Mouse (Mus musculus) heart, embryonic 15.5 days (tissue): ENCODE data around the gene Fam186a. TPM values are rescaled to one million over a fixed set of nuclear protein-coding genes. Genes with fewer than 3 reads are reported as not detected.
A peak's percentile ranks its signal among the peaks of the same experiment; 100 is the strongest.
"Not testable (repeated sequence)": the region's sequence is repeated elsewhere in the genome, so short reads cannot be mapped to it uniquely, and the experiment has no call there.

Experiments used
- ATAC-seq: fragments of 200-750 bp; cut with Nextera tagmentation; replicated peaks from 2 replicates; pipeline ENCODE4 v1.8.0; 2017; ENCODE audit warnings: low read depth, moderate TSS enrichment; ENCODE audit not compliant: insufficient number of reproducible peaks, insufficient read depth, low FRiP score
- H3K27ac ChIP-seq: fragments of 300-500 bp; sonication (generic); 2 replicates; pipeline ENCODE4 v1.5.1; 2015; ENCODE audit warnings: mild to moderate bottlenecking, inconsistent platforms
- H3K27me3 ChIP-seq: fragments of 300-500 bp; sonication (generic); 2 replicates; pipeline ENCODE4 v1.6.1; 2015; ENCODE audit warnings: inconsistent platforms
- H3K36me3 ChIP-seq: fragments of 300-500 bp; sonication (generic); 2 replicates; pipeline ENCODE4 v1.6.1; 2015; ENCODE audit warnings: mild to moderate bottlenecking, inconsistent platforms
- H3K4me1 ChIP-seq: fragments of 300-500 bp; sonication (generic); replicated peaks from 2 replicates; pipeline ENCODE4 v1.6.1; 2015; ENCODE audit warnings: inconsistent platforms
- H3K4me2 ChIP-seq: fragments of 300-500 bp; sonication (generic); 2 replicates; pipeline ENCODE4 v1.6.1; 2015; ENCODE audit warnings: inconsistent platforms, mild to moderate bottlenecking, moderate library complexity
- H3K4me3 ChIP-seq: fragments of 300-500 bp; sonication (generic); 2 replicates; pipeline ENCODE4 v1.5.1; 2015; ENCODE audit warnings: mild to moderate bottlenecking, inconsistent platforms
- H3K9ac ChIP-seq: fragments of 300-500 bp; sonication (generic); 2 replicates; pipeline ENCODE4 v1.6.1; 2015; ENCODE audit warnings: mild to moderate bottlenecking, inconsistent platforms
- H3K9me3 ChIP-seq: fragments of 300-500 bp; sonication (generic); replicated peaks from 2 replicates; pipeline ENCODE4 v1.6.1; 2016; ENCODE audit warnings: inconsistent platforms
- WGBS: fragments of 180-500 bp; shearing (Covaris S2); methylation state at CpG from one replicate; pipeline ENCODE4 v1.1.7; 2015; ENCODE audit warnings: mixed read lengths; 5-methylcytosine and 5-hydroxymethylcytosine counted together
- polyA plus RNA-seq: library from polyadenylated mRNA; unstranded; fragments of >200 nt; fragmentation: Nextera tagmentation; extraction: Ambion mirVana; gene quantifications from 2 replicates; pipeline ENCODE4 v1.2.1, GENCODE M21; 2015

Fam186a gene
- polyA plus RNA-seq, 1 experiment from 2014 or later = not detected

GRCm38 (mm10) chr15:99896621-99897020 is 70.2 kb downstream of the Fam186a start:
- no peak overlapping the region for H3K27ac ChIP-seq

GRCm38 (mm10) chr15:99891355-99891754 is 75.5 kb downstream of the Fam186a start:
- no peak for ATAC-seq
- Histone ChIP-seq H3K4me1 (peaks cover 3% of the 10 kb centered on the region; the same call in 1 of the 2 replicates), H3K27me3 (no peaks in the 10 kb centered on the region), H3K36me3 (no peaks in the 10 kb centered on the region), H3K9ac (no peak overlapping the region), H3K4me3 (no peak overlapping the region), H3K4me2 (no peak overlapping the region), H3K27ac (no peak overlapping the region), H3K9me3 (no peaks in the 10 kb centered on the region)
- WGBS = 100% methylated on average over 1 of the region's 3 CpGs

More at GRCm38 (mm10) chr15:99896621-99897020, 70.2 kb downstream of the Fam186a start:
- Histone ChIP-seq H3K36me3 (no peaks in the 10 kb centered on the region), H3K4me1 (peaks cover 7% of the 10 kb centered on the region), H3K4me2 (no peak overlapping the region), H3K9me3 (no peaks in the 10 kb centered on the region), H3K27me3 (no peaks in the 10 kb centered on the region), H3K4me3 (no peak overlapping the region), H3K9ac (no peak overlapping the region)
- ATAC-seq = no peak

- H3K4me2 ChIP-seq = peak overlapping the region; percentile 19; the same call in 1 of the 2 replicates
- ATAC-seq = no peak
- no peaks in the 10 kb centered on the region for H3K27me3 ChIP-seq
- no peak overlapping the region for H3K27ac ChIP-seq
- no peak overlapping the region for H3K4me3 ChIP-seq
- H3K4me1 ChIP-seq = peaks cover 3% of the 10 kb centered on the region; the same call in 1 of the 2 replicates
- no peaks in the 10 kb centered on the region for H3K9me3 ChIP-seq
- H3K9ac ChIP-seq = no peak overlapping the region
- no peaks in the 10 kb centered on the region for H3K36me3 ChIP-seq
- 41% methylated on average over 19 of the region's 19 CpGs for WGBS
Observed at GRCm38 (mm10) chr15:99890412-99891236, 76.2 kb downstream of the Fam186a start.

- H3K9ac ChIP-seq = no peak overlapping the region
- ATAC-seq = no peak
- H3K27ac ChIP-seq = peak overlapping the region; percentile 42; the same call in 1 of the 2 replicates
- H3K4me2 ChIP-seq = no peak overlapping the region
- H3K36me3 ChIP-seq = no peaks in the 10 kb centered on the region
- no peaks in the 10 kb centered on the region for H3K27me3 ChIP-seq
- H3K9me3 ChIP-seq = no peaks in the 10 kb centered on the region
- peaks cover 3% of the 10 kb centered on the region; the same call in 1 of the 2 replicates for H3K4me1 ChIP-seq
- H3K4me3 ChIP-seq = no peak overlapping the region
- WGBS = 41% methylated on average over 8 of the region's 8 CpGs
Observed at GRCm38 (mm10) chr15:99889275-99889874, 77.5 kb downstream of the Fam186a start.

GRCm38 (mm10) chr15:99887130-99887529 is 79.7 kb downstream of the Fam186a start:
- ATAC-seq, H3K4me3 ChIP-seq, H3K9me3 ChIP-seq, H3K27ac ChIP-seq, H3K4me2 ChIP-seq, H3K9ac ChIP-seq, H3K4me1 ChIP-seq, H3K27me3 ChIP-seq, H3K36me3 ChIP-seq: not testable (repeated sequence)
- 85% methylated on average over 2 of the region's 2 CpGs for WGBS

GRCm38 (mm10) chr15:99884038-99884437 is 82.8 kb downstream of the Fam186a start:
- no peak overlapping the region for H3K27ac ChIP-seq
- H3K4me3 ChIP-seq = no peak overlapping the region
- H3K9ac ChIP-seq = no peak overlapping the region
- H3K27me3 ChIP-seq = no peaks in the 10 kb centered on the region
- no peak overlapping the region for H3K4me2 ChIP-seq
- ATAC-seq = no peak
- WGBS = 66% methylated on average over 12 of the region's 12 CpGs
- H3K36me3 ChIP-seq = no peaks in the 10 kb centered on the region
- no peaks in the 10 kb centered on the region for H3K4me1 ChIP-seq
- no peaks in the 10 kb centered on the region for H3K9me3 ChIP-seq

GRCm38 (mm10) chr15:99878541-99878940 is 88.3 kb downstream of the Fam186a start:
- H3K9ac ChIP-seq = no peak overlapping the region
- no peak for ATAC-seq
- H3K9me3 ChIP-seq = no peaks in the 10 kb centered on the region
- H3K36me3 ChIP-seq = no peaks in the 10 kb centered on the region
- no peak overlapping the region for H3K4me3 ChIP-seq
- no peaks in the 10 kb centered on the region for H3K27me3 ChIP-seq
- WGBS = 83% methylated on average over 5 of the region's 5 CpGs
- peaks cover 17% of the 10 kb centered on the region for H3K4me1 ChIP-seq
- no peak overlapping the region for H3K27ac ChIP-seq
- no peak overlapping the region for H3K4me2 ChIP-seq

GRCm38 (mm10) chr15:99875334-99875869 is 91.5 kb downstream of the Fam186a start, which contains the start of gene Lima1:
Gene Lima1 (minus strand): TSS chr15:99875456.
- Histone ChIP-seq H3K4me2 (peak within 1 kb of the TSS; percentile 95), H3K9ac (peak within 1 kb of the TSS; percentile 65), H3K27ac (peak within 1 kb of the TSS; percentile 78), H3K4me3 (peak within 1 kb of the TSS; percentile 74), H3K9me3 (no peaks in the 10 kb centered on the region), H3K27me3 (no peaks in the 10 kb centered on the region), H3K36me3 (no peaks in the 10 kb centered on the region), H3K4me1 (peaks cover 17% of the 10 kb centered on the region)
- ATAC-seq = peak; percentile 95
- whole genome bisulfite sequencing = under 1% methylated on average over 38 of the region's 38 CpGs

- Histone ChIP-seq H3K9ac (peak overlapping the region; percentile 65), H3K4me3 (peak overlapping the region; percentile 74), H3K9me3 (no peaks in the 10 kb centered on the region), H3K4me2 (peak overlapping the region; percentile 95), H3K27me3 (no peaks in the 10 kb centered on the region), H3K36me3 (no peaks in the 10 kb centered on the region), H3K27ac (peak overlapping the region; percentile 78), H3K4me1 (peaks cover 17% of the 10 kb centered on the region)
- 6% methylated on average over 30 of the region's 30 CpGs for WGBS
- ATAC-seq = no peak; the same call in 1 of the 2 replicates
Observed at GRCm38 (mm10) chr15:99874612-99875333, 92.1 kb downstream of the Fam186a start.

GRCm38 (mm10) chr15:99872543-99872942 is 94.3 kb downstream of the Fam186a start:
- Histone ChIP-seq H3K4me3 (no peak overlapping the region), H3K9me3 (no peaks in the 10 kb centered on the region), H3K4me2 (no peak overlapping the region), H3K27me3 (no peaks in the 10 kb centered on the region), H3K27ac (no peak overlapping the region), H3K36me3 (no peaks in the 10 kb centered on the region), H3K4me1 (peaks cover 17% of the 10 kb centered on the region), H3K9ac (no peak overlapping the region)
- 83% methylated on average over 3 of the region's 3 CpGs for WGBS
- no peak for ATAC-seq
